Mouse (Mus musculus) erythroblast, embryonic 14.5 days (primary cell): ENCODE measurements around the gene Gopc.

ENCODE experiments used
- GATA1 ChIP-seq: IDR thresholded peaks from 2 replicates; pipeline ENCODE4 v1.6.1; 2012; ENCODE audit warnings: low read length, inconsistent platforms, mixed read lengths
- TAL1 ChIP-seq: IDR thresholded peaks from 3 replicates; pipeline ENCODE4 v1.6.1; 2012; ENCODE audit warnings: low read length, inconsistent platforms, mixed read lengths

- no peak for TF ChIP-seq TAL1
- TF ChIP-seq GATA1 = no peak
Observed at GRCm38 (mm10) chr10:52418931-52419330, 37.0 kb upstream of the Gopc start.
